Mouse (Mus musculus): ENCODE data around the gene Crocc2.

DNA sequence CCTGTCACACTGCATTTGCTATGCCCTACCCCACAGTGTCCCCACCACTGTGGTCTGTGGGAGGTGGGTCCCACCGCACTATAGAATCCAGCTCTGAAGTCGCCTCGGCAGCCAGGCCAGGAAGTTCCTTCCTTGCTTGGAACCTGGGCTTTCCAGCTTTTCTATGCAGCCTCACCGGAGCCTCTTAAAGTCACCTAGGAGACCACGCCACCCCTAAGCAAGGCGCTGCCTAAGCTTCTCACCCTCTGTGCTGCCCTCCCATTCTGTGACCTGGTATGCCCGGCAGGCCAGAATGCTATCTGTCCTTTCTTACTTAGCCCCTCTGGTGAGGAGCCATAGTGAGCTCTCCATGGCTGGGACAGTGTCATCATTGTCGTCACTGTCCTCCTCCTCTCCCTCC, 7.2 kb upstream of the Crocc2 start:
- TF ChIP-seq CTCF (IDR thresholded peaks at IDR 0.05), result no peak
- TF ChIP-seq EP300 (IDR thresholded peaks at IDR 0.05; ENCODE audit: insufficient read depth, low read depth, low read length), result no peak

All from heart, adult 2 months (tissue).